Mouse (Mus musculus) liver, adult 10 weeks (tissue): ENCODE measurements around the gene Prelid3b. TPM values are rescaled to one million over a fixed set of nuclear protein-coding genes. Genes with fewer than 3 reads are reported as not detected.

Experiments used
- polyA plus RNA-seq: library from polyadenylated mRNA; stranded (reverse); fragments of 350-450 nt; fragmentation: Illumina TruSeq; extraction: RNeasy Lipid Tissue Mini Kit (QIAGEN cat#74804); gene quantifications from one replicate; pipeline ENCODE4 v1.2.3, GENCODE M21; 2014; ENCODE audit warnings: low read depth, low replicate concordance

Gene Prelid3b
- polyA plus RNA-seq: 34.2 TPM

DNA sequence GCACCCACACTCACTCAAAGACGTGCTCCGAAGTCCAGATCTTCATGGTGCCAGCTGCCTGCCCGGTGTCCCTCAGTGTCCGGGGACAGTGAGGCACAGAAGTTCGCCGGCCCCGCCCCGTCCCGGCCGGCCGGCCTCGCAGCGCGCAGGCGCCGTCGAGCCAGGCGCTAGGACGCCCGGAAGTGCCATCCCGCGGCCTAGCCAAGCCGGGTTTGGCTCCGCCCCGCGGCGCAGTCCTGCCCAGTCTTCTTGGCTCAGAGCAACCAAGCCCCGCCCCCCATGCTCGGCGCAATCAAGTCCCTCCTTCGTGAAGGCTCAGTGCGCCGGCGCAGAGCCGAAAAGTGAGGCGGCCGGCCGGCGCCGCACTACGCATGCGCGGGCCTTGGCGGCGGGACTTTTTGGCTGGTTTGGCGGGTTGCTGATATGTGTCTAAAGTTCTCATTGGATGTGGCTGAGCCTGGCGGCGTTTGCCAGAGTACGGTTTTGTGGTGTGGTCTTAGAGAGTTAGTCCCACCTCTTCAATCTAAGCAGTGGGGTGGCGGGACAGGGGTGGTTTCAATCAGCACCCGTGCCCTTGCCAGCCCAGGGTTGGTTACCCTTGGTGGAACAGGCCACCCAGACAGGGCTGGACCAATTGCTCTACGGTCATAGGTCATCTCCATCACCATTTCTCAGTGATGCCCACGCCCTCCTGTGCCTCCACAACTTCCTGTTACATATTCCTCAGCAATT, at the start of gene Prelid3b:
Gene Prelid3b (minus strand): TSS at position 264 of the 732 bp plus-strand sequence.

GRCm38 (mm10) chr2:174463789-174464523, 8.9 kb downstream of the Prelid3b start, which contains the start of gene Atp5e:
TSS of gene Atp5e (minus strand) at chr2:174464105.

GRCm38 (mm10) chr2:174450353-174450752, 22.5 kb downstream of the Prelid3b start, which contains the start of gene Tubb1:
TSS of gene Tubb1 (plus strand) at chr2:174450695.

GRCm38 (mm10) chr2:174438737-174439449, 34.0 kb downstream of the Prelid3b start, which contains the start of gene Ctsz:
TSS of gene Ctsz (minus strand) at chr2:174439039.

DNA sequence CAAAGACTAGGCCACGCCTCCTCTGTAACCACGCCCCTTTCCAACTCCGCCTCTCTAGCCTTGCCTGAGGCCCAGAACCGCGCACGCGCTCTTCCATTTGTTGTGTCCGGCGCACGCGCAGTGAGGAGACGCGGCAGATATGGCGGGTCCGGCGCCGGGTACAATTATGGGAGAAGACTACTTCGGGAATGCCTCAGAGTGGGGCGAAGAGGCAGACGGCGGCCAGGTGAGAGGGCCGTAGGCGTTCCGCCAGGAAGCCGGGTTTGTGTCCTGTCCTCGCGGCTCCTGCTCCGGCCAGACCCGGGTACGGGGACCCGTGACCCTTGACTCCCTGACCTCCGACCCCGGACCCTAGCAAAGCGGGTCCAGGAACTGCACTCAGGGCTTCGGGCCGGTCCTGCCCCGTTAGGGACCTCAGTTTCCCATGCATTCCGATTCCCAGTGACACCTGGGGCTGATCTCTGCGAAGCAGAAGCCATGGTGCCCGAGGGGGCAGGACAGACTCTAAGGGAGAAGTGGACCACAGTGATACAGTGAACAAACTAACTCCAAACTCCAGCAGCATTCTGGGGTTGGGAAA, 57.1 kb downstream of the Prelid3b start, which contains the start of gene Nelfcd:
Gene Nelfcd (plus strand): TSS at position 74 of the 580 bp plus-strand sequence.

Other genes starting within 250 kb of the Prelid3b start
- 231 TPM for gene Gnas, start 188.8 kb downstream of the Prelid3b start, polyA plus RNA-seq
- gene Gm20721, start 126.4 kb downstream of the Prelid3b start, polyA plus RNA-seq: not detected
- gene Nelfcd, start 57.3 kb downstream of the Prelid3b start, polyA plus RNA-seq: 5.6 TPM
- 25.5 TPM for gene Ctsz, start 34.0 kb downstream of the Prelid3b start, polyA plus RNA-seq
- gene Tubb1, start 22.4 kb downstream of the Prelid3b start, polyA plus RNA-seq: not detected
- gene Atp5e, start 9.0 kb downstream of the Prelid3b start, polyA plus RNA-seq: 97.1 TPM
- 0.05 TPM for gene Zfp831, start 170.5 kb upstream of the Prelid3b start, polyA plus RNA-seq